Mouse (Mus musculus): Measurements from ENCODE around the gene Tmem81.

The Tmem81 gene

DNA sequence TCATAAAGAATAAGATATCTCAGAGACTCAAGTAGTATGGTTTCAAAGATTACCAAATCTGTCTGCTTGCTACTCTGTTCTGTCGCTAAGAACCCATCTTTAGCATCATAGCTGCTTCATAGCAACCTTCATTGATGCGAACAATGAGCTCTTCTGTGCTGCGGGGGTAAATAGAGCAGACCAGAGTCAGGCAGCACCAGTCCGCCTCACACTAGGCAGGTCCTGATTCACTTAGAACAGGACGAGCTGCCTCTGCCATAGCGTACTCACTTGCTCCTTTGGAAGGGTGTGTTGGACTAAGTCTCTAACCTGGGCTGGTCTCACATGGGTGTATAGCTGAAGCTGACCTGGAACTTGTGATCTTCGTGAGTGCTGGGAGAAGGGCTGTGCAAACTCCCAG lies at the start of gene Tmem81:
Gene Tmem81, plus strand, starts transcription at position 173 of the 400 bp plus-strand sequence.
- TF ChIP-seq GATA4 (IDR thresholded peaks at IDR 0.05; ENCODE audit: insufficient replicate concordance, low read length), result no peak

DNA sequence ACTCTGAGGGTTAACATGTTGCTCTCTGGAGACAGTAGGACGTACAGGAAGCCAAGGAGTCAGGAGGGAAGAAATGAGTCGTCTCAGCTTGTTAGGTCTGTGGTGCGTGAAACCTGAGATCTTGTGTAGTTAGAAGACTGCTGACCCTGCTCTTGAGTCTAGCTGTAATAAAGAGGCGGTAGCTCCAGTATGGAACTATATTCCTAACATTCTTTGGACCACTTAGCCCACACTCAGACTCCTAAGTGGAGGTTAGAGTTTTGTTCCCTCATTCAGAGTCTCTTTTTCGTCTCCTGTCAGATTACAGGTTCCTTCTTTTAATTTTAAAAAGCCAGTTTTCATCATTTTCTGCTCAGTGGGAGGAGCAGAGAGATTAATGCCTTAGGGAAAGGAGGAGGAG lies 41.4 kb upstream of the Tmem81 start:
- TF ChIP-seq GATA4 (IDR thresholded peaks at IDR 0.05; ENCODE audit: insufficient replicate concordance, low read length), result no peak

DNA sequence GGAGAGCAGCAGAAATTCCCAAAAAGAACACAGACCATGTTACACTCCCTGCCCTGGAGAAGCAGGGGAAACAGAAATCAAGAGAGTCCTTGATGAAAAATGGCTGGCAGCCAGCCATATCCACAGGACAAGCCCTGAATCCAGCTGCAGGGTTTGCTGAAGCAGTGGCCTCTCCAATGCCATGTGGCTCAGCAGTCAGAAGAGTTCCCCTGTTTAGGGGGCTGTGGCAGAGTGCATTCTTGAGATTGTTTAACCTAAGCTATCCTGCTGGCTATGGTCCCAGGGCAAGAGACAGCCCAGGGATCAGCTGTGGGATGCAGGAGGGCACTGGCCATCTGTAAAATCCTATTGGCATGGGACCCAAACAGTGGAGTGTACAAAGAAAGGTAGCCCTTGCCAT lies 37.1 kb upstream of the Tmem81 start:
- TF ChIP-seq GATA4 (IDR thresholded peaks at IDR 0.05; ENCODE audit: insufficient replicate concordance, low read length), result no peak

DNA sequence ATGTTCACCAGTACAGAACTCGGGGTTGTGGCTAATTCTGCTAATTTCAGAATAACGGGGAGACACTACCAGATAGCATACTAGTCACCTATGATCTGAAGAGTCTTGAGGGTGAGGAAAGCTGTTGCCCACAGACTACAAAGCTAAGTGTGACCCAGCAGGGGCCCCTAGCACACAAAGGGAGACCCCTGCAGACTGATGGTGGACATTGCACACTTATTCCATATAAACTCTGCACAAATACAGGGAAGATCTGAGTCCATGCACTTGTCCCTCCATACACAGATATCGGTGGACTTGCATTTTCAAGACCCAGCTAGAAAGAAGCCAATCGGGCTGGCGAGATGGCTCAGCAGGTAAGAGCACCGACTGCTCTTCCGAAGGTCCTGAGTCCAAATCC lies 36.5 kb upstream of the Tmem81 start:
- no peak for TF ChIP-seq GATA4 (IDR thresholded peaks at IDR 0.05; ENCODE audit: insufficient replicate concordance, low read length)

DNA sequence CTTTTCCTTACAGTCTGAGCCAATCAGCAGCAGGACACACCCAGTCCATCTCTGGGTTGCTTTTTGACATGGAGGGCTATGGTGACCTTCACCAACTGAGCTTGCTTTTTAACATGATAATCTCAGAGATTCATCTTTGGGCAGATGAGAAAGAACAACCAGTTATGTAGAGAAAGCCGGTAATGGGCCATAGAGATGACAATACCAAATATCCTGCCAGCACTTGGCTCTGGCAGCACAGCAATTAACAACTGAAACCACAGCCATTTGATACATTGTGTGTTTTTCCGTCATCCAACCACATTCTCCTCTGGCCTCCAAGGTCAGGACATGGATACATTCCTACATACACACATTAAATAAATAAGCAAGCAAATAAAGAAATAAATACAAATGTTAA lies 35.0 kb upstream of the Tmem81 start:
- TF ChIP-seq GATA4 (IDR thresholded peaks at IDR 0.05; ENCODE audit: insufficient replicate concordance, low read length), result no peak

DNA sequence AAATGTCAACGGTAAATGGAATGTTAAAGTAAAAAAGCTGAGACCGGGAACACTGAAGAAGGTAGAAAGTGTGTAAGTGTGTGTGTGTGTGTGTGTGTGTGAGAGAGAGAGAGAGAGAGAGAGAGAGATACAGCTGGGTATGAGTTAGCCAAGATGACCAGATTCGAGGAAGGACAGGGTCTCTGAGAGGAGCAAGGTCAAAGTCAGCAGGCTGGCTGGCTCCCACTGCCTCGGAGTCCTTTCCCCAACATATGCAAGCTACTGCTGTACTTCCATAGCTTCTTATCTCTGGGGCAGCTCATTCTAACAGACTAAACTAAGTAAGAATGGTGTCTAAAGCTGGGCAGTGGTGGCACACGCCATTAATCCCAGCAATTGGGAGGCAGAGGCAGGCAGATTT lies 34.5 kb upstream of the Tmem81 start:
- TF ChIP-seq GATA4 (IDR thresholded peaks at IDR 0.05; ENCODE audit: insufficient replicate concordance, low read length), result no peak

DNA sequence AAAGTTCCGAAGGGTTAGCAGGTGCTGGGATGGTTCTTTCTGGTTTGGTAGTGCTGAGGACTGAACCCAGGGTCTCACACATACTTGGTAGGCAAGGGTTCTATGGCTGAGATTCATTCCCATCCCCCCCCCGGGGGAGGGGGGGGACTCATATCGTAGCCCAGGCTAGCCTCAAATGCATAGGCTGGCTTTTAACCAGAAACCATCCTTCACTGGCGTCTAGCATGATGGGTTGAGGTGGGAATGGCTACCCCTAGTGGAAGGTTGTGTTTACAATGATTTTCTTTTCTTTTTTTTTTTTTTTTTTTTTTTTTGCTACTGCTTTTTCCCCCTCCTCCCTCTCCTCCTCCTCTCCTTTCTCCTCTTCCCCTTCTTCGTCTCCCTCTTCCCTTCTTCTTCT lies 33.5 kb upstream of the Tmem81 start:
- no peak for TF ChIP-seq GATA4 (IDR thresholded peaks at IDR 0.05; ENCODE audit: insufficient replicate concordance, low read length)

DNA sequence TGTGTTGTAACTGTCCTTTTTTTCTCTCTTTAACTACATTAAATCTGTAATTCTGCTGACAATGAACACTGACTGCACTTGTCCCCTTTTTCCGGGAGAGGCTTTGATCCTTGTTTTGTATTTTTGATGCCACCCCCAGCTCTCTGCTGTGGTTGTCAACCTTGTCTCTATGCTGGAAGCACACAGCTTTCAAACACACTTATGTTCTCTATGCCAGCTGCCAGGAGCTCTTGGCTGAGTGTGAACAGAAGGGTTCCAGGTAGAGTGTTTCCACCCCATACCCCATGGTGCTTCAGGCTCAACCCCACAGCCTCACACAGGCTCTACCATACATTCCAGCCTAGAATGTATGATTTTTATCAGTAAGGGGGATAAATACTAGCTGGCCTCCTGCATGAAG lies 31.5 kb upstream of the Tmem81 start:
- no peak for TF ChIP-seq GATA4 (IDR thresholded peaks at IDR 0.05; ENCODE audit: insufficient replicate concordance, low read length)

DNA sequence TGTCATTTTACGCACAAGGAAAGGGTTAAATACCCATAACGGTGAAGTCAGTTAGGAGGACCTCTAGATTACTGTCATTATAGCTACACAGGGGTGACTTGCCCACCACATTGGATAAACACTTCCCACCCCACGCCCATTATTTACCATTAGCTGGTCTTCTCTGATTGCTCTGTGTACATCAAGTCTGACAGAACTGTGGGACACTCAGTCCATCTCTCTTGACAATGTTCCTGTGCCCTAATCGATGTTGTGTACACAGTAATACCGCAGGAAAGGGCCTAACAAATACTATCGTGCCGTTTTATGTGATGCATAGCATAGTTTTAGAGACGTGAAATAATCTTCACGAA lies 29.5 kb upstream of the Tmem81 start:
- TF ChIP-seq GATA4 (IDR thresholded peaks at IDR 0.05; ENCODE audit: insufficient replicate concordance, low read length), result no peak

DNA sequence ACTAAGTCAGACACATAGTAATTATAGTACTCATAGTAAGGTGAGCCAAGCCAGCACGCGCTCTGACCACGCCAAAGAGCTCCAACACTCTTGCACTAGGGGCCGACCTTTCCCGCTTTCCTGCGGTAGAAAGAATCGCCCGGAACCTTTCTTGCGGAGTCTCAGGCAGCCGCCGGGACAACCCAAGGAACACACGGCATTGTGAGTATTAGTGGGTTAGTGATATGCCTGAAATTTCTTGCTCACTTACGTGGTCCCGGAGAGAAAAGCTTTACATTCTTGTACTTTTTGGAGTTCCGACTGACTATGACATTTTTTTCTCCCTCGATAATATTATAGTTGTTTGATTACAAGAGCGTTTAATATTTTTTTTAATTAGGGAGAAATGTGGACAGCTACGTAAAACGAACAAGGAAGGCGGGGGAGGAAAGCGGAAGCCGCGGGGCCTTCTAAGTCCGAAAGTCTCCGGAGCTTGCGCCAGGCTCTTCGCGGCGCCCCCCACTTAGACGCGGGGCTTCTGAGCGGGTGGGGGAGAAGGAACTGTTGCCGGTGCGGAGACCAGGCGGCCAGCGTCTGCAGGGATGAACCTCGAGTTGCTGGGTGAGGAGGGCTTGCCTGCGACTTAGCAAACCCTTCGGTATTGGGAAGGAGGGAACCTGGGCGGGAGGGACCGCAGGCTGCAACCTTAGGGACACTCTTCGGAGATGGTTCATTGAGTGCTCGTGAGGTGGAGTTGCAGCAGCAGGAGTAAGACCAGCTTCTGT lies 28.9 kb upstream of the Tmem81 start, which contains the start of gene Rbbp5:
Gene Rbbp5, plus strand, starts transcription at position 438 of the 764 bp plus-strand sequence.
- no peak for TF ChIP-seq GATA4 (IDR thresholded peaks at IDR 0.05; ENCODE audit: insufficient replicate concordance, low read length)

DNA sequence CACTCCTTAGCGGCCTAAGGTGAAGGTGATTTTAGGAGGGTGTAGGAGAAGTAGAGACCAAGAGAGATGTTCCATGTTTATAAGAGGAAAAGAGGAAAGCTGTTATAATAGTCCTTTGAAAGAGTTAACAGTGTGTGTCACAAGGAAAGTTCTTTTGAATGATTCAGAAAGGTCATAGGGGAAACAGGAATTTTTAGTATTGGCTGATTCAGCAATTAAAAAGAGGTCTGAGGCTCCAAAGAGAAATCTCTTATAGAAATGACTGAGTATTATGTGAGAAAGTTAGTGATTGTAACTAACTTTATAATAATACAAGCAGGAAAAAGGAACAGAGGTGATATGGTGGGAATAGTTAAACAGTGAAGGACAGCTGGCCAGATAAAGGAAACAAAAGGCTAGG lies 26.6 kb upstream of the Tmem81 start:
- TF ChIP-seq GATA4 (IDR thresholded peaks at IDR 0.05; ENCODE audit: insufficient replicate concordance, low read length), result no peak

DNA sequence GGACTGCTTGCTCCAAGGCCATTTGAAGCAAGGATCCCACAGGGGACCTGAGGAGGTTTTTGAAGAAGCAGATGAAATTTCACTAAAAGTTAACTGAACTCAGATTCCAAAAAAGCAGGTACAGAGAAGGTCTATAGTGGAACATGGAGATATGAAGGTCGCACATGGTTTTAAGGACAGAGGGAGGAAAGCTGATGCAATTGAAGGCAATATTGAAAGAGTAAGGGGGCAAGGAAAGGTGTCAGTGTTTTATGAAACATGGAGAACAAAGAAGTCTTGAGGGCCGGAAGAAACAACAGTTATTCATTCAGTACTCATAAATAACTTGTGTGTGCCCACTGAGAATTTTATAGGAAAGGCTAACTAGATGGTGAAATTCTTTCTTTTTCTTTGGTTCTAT lies 24.4 kb upstream of the Tmem81 start:
- no peak for TF ChIP-seq GATA4 (IDR thresholded peaks at IDR 0.05; ENCODE audit: insufficient replicate concordance, low read length)

DNA sequence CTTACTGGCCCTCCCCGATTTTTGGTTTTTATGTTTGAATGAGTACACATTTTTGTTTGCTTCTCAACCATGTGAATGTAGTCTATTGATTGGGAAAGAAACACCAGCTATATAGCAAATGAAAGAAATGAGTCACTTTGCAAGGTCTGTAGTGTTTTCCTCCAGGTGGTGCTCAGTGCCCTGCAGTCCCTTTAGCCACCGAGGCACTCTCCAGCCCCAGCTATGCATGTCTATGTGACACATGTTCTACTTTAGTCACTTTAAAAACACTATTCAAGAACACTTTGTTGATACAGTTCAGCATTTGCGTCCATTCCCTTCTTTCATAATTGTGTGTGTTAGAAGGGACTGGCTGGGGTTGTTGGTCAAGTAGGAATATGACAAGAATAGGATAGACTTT lies 22.8 kb upstream of the Tmem81 start:
- no peak for TF ChIP-seq GATA4 (IDR thresholded peaks at IDR 0.05; ENCODE audit: insufficient replicate concordance, low read length)

DNA sequence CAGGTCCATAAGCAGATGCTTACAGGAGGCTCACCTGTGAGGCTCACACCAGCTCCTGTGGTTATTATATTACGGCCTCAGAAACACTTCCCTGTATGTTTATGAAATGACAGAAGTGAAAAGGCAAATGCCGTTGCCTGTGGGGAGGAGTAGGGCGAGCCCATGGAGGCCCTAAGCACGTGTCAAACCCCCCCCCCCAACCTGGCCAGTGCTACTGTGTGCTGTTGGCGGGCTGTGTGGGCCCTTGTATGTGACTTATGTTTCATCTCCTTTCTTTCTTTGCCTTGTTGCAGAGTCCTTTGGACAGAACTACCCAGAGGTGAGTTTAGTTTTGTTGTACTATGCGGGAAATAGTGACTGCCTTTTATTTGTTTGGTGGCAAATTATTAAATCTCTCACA lies 22.3 kb upstream of the Tmem81 start:
- no peak for TF ChIP-seq GATA4 (IDR thresholded peaks at IDR 0.05; ENCODE audit: insufficient replicate concordance, low read length)

DNA sequence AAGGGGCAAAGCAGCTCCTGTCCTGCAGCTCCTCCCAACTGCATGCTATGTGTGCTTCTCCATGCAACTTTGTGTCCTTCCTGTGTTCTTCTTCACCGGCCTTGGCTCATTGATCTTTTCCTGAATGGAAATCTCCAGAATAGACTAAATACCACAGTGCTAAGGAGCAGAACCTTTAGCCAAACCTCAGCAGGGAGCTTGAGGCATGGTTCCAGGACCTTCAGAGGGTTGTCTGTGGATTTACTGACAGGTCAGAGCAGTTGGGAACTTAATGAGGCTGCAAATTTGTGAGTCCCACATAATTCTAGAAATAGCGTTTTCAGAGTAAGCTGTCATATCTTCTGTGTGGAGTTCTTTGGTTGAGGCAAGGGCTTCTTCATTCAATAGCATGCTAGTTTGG lies 5.5 kb upstream of the Tmem81 start:
- no peak for TF ChIP-seq GATA4 (IDR thresholded peaks at IDR 0.05; ENCODE audit: insufficient replicate concordance, low read length)

DNA sequence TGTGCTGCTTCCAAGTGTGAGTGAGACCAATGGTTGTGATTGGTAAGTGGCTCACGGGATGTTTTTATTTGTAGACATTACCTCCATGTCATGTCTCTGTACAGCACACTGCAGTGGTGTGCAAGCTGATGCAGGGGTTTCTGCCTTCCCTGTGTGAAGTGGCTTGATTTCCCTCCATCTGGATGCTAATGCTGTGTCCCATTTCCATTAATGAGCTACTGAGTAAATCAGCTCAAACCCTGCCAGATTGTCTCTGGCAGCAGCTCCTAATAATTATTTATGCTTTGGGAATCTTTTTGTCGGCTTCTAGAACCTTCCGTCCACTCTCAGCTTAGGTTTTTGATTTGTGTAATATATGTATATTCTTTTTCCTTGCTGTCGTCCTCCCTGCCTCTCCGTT lies 875 bp upstream of the Tmem81 start:
- TF ChIP-seq GATA4 (IDR thresholded peaks at IDR 0.05; ENCODE audit: insufficient replicate concordance, low read length), result no peak

DNA sequence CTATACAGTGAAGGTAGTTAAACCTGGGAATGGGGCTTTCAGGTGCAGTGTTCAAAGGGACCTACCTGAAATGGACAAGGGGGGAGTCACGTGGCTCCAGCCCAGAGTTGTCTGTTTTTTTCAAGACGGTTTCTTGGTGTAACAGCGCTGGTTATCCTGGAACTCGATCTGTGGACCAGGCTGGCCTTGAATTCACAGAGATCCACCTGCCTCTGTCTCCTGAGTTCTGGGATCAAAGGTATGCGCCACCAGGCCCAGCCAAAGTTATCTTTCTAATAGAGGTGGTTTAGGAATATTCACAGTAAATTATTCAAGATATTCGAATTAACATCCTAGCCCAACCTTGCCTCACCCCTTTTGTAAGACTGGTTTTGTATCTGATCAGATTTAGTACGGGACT lies 626 bp downstream of the Tmem81 start:
- TF ChIP-seq GATA4 (IDR thresholded peaks at IDR 0.05; ENCODE audit: insufficient replicate concordance, low read length), result no peak

Measured in liver, adult (tissue).